Mouse (Mus musculus) frontal cortex, postnatal 36 days (tissue): ENCODE measurements at regions not wholly inside any gene's neighbourhood (a gene's known extent, or its start where the extent isn't known, plus 50 kb on each side); places are given as distances from the start of the nearest gene placed in this dataset.

ENCODE experiments used
- DNase-seq, 2 experiments: peaks; one replicate each; pipeline ENCODE4 v3.0.0; 2022; ENCODE audit warnings: low spot score in 2 of 2

- no peak for DNase-seq
Measured at GRCm38 (mm10) chr12:79942563-79943131, 170.2 kb downstream of the Zfp36l1 start.

GRCm38 (mm10) chr12:79941828-79942227 is 171.0 kb downstream of the Zfp36l1 start:
- no peak for DNase-seq

DNA sequence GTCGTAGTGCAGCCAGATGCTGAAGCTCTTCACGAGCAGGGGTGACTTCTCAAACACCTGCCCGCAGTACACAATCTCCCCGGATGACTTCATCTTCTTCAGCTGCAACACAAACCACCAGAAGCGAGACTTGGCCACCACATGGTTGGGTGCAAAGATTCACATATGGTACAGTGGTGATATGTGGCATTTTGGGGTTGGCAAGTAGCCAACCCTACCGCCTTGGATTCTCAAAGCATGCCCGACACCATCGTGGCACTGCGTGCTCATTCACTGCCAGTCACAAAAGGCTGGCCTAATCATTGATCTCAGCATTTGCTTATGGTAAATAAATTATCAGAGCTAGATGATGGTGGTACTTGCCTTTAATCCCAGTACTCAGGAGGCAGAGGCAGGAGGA is 173.4 kb downstream of the Zfp36l1 start:
- no peak for DNase-seq

DNA sequence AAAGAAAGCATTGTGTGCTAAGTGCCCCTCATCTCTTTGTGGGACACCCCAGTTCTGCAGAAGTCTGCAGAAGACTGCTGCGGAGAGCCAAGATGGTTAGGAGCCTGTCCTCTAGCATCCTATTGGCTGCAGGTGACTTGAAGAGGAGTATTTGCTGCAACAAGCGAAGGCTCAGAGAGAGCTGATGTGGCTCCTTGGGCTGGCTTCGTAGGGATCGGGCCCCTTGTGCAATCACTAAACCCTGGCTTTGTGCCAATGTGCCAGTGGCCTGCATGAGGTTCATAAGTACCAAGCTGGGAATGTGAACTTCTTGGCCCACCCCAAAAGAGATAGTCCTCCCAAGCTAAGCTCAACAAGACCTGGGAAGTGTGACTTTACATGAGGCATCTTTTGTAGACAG is 174.9 kb downstream of the Zfp36l1 start:
- no peak for DNase-seq

DNA sequence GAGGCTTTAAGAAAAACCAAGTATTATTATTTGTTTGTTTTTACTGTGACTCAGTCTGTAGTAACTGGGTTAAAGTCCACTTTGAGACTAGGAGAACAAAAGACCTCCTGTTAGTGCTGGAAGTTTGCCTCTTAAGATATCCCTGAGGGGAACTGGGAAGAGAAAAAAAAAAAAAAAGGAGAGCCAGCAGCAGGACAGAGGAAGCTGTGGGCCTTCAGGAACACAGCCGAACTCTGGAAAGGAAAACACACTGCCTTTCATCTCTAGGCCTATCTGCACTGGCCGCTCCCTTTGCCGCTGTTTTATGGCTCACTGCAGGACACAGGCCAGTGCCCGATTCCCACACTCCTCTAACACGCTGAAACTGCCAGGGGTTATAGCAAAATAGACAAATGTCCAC is 176.1 kb downstream of the Zfp36l1 start:
- no peak for DNase-seq

DNA sequence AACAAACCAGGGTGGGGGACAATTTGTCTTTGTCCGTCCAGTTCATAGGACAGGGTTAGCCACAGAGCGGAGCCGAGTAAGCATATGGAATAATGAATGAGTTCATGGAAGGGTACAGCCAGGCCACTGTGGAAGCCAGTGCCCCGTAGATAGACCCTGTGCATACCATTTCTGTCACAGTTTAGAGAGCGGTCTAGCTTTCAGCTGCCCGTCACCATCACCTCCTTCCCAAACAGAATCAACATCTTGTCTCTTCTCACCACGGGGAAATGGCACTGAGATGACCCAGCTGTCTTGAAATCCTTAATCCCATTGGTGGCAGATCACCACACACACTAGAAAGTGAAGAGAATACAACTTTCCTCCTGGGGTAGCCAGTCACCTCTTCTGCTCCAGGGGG is 178.7 kb downstream of the Zfp36l1 start:
- no peak for DNase-seq

- no peak for DNase-seq
Measured at GRCm38 (mm10) chr12:79932905-79933304, 179.9 kb downstream of the Zfp36l1 start.

DNA sequence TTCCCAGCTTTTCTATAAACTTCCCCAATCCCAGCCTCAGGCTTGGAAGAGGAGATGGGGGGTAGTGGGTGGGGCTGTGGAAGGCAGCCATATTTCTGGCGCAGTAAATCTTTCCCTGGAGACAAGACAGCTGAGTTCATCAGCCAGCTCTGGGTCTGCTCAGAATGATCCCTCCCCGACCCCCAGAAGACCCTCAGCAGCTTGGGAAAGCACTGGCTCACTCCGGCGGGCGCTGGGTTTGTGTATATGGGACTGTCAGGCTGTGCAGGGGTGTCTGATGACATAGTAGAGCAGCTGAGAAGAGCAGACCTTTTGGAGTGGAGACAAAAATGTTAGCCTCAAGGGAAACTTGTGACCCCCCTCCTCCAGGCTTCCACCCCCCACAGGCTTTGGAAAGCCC is 181.4 kb downstream of the Zfp36l1 start:
- no peak for DNase-seq

DNA sequence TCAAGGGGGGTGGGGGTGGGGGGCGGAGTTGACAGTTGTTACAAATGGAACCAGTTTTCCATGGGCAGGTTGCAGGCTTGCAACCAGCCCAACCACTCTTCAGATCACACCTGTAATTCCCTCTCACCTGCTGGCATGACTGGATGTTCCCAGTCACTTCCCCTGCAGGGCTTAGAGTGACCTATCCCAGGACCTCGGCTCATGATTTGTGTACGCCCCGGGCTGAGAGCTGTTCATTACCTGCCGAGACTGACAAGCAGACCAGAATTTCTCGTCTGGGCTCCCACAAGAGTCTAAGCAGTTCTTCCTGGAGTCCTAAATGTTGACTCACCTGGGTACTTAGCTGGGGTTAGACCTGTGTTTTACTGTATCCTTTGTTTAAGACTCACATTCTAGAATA is 183.0 kb downstream of the Zfp36l1 start:
- no peak for DNase-seq

GRCm38 (mm10) chr12:79928739-79929380 is 184.0 kb downstream of the Zfp36l1 start:
- no peak for DNase-seq

DNA sequence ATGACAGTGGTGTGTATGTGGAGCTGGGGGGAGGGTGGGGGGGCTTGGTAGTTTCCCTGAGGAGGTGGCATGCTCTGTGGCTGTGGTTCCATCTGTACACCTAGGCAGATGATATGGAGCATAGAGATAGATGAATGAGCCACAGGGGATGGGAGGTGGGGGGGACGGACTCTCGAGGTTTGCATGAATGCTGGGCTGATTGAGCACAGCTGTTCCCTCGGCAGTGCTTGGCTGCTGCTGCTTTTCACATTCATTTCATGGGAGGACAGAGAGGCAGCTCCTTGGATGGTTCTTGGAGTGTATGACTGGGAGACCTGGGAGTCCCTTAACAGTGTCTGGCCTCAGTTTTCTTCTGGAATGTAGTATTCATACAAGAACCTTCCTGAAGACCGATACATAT is 184.5 kb downstream of the Zfp36l1 start:
- no peak for DNase-seq

DNA sequence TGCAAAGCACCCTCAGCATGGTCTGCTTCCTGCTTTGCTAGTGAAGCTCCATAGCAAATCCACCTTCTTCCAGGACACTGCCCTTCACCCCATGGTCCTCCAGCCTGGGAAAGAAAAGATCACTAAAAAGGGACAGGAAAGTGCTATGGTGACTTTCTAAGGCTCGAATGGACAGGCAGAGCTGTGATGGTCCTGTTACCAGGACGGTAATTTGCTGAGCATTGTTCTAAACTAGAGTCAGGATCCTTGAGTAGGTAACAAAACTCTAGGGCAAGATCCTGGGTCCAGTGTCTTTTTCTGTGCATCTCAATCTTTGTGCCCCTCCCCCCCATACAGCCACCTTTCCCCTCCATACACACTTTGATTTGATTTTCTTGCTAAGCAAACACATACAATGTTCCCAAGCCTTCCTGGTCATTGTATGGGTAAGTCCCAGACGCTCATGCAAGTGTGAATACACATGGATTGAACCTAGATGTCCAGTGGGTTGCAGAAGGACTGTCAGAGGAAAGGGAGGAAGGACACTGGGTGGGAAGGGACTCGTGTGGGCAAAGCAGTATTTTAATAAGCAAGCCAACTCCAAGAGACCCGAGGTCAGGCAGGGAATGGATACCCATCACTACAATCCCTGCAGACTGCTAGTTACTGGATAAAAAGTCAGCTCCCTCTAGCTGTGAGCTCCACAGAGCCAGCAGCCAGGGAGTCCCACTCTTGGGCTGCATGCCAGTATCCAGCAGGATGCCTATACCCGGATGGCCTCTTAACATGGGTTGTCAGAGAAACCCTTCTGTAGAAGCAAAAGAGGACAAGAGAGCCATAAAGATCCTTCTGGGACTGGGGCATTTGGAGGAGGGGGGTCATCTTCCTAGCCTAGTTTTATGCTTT is 186.9 kb downstream of the Zfp36l1 start:
- DNase-seq, result peak in 1 of 2 experiments; percentile 26

DNA sequence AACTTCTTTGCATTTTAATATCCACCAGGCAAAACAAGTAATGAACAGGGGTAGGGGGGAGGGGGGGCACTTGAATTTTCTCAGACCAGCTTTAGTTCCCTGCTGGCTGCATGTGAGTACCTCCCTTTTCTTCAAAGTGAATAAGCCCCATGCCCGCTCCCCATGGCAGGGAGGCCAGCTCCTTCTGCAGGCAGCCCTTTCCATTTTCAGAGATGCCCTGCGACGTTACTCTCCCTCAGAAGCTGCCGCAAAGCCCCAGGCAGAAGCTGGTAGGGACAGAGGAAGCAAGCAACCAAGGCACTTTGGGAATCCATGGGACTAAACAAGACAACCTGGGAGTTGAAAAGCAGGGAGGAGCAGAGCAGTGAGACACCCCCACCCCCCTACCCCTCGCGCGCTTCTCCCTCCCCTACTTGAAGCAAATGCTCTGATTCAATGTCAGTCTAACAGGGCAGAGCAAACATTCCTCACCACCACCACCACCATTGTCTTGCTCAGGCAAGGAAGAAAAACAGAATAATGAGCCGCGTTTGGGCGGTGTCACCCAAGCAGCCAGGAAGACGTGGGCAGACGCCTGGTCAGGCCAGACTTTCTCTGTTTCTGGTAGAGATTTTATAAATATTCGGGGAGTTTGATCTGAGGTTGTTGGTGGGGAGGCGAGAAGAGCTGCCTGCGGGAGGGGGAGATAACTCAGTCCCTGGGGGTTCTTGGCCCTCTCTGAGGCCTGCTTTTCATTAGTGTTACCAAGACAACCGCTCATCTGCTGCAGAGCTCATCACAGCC is 187.7 kb downstream of the Zfp36l1 start:
- DNase-seq, result peak; percentile 66

DNA sequence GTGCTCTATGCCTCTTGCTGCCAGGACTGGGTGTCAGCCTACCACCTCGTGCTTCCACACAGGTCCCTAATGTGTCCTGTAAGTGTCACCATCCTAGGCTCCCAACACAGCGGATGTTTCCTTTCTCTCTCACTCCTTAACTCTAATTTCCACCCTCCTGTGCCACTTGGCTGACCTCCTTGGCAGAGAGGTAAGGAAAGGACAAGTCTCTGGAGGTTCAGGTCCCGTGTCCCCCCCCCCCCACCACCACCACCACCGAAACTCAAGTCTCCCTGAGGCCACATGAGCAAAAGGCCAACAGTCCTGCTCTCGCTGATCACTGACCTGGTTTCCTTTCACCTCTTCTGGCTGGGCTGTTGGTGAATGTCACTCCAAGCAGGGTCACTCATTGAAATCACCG is 189.0 kb downstream of the Zfp36l1 start:
- DNase-seq, result no peak

GRCm38 (mm10) chr12:79921786-79922185 is 191.0 kb downstream of the Zfp36l1 start:
- no peak for DNase-seq

DNA sequence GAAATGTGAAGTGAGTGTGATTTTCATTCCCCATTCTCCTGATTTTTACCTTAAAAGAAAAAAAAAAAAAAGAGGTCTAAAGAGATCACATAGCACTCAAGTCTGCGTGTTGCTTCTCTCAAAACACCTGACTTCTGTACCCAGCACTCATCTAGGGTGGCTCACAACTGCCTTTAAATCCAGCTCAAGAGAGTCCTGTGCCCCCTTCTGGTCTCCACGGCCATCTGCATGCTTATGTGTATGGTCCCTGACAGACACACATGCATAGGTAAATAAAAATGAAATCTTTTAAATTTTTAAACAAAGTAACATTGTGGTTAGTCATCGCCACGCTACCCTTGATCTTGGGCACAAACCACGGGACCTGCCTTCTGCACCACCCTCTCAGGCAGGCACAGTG is 193.8 kb downstream of the Zfp36l1 start:
- DNase-seq, result no peak

DNA sequence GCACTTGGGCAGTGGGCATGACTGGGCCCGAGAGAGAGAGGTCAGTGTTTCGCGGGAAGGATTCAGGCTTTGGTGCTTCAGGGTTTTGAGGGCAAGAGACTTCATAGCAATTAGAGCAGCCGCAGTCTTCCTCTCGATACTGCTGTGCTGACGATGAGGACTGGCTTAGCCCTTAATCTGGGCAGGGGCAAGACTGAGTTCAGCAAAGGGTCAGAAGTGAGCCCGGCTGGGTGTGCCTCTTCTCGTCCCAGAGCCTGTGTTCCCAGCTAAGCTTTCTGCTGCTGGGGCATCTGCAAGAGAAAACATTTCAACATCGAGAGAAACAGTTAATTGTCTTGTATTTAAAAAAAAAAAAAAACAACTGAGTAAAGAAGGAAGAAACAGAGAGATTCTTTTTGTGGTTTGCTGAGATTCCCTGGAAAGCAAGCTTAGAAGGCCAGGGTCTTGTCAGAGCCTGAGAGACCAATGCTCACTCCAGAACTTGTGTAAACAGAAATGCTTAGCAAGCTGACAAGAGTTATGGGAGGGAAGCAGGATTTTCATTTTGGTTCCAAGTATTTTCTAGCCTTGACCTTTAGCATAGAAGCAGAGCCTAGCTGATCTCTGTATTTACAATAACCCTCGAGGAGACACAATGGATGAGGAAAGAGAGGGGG is 195.1 kb downstream of the Zfp36l1 start:
- no peak for DNase-seq

GRCm38 (mm10) chr12:79916896-79917633 is 195.7 kb downstream of the Zfp36l1 start:
- no peak for DNase-seq

GRCm38 (mm10) chr12:79913898-79914297 is 198.9 kb downstream of the Zfp36l1 start:
- no peak for DNase-seq

- DNase-seq, result no peak
Measured at GRCm38 (mm10) chr12:79912281-79913063, 200.3 kb downstream of the Zfp36l1 start.
